Mouse (Mus musculus) megakaryocyte, embryonic 14.5 days (primary cell): ENCODE measurements around the gene Olfr507. TPM values are rescaled to one million over a fixed set of nuclear protein-coding genes. Genes with fewer than 3 reads are reported as not detected.
"Not testable (repeated sequence)": the region's sequence is repeated elsewhere in the genome, so short reads cannot be mapped to it uniquely, and the experiment has no call there.

Experiments used
- H3K27me3 ChIP-seq: replicated peaks from 2 replicates; pipeline ENCODE3; 2012; ENCODE audit warnings: inconsistent platforms
- H3K36me3 ChIP-seq: replicated peaks from 2 replicates; pipeline ENCODE3; 2012; ENCODE audit warnings: low read length, inconsistent platforms, mixed read lengths
- H3K4me1 ChIP-seq: 2 replicates; pipeline ENCODE4 v1.6.1; 2012; ENCODE audit warnings: inconsistent platforms
- H3K4me3 ChIP-seq: replicated peaks from 2 replicates; pipeline ENCODE3; 2012; ENCODE audit warnings: moderate library complexity, mild to moderate bottlenecking, inconsistent platforms
- H3K9me3 ChIP-seq: 2 replicates; pipeline ENCODE4 v1.6.1; 2012; ENCODE audit warnings: inconsistent platforms
- FLI1 ChIP-seq: IDR thresholded peaks from 2 replicates; pipeline ENCODE4 v1.6.1; 2012; ENCODE audit warnings: low read length, inconsistent platforms, mixed read lengths
- GATA1 ChIP-seq: IDR thresholded peaks from 3 replicates; pipeline ENCODE4 v1.6.1; 2012; ENCODE audit warnings: mixed read lengths, low read length, inconsistent platforms, borderline replicate concordance
- polyA plus RNA-seq: library from polyadenylated mRNA; stranded (reverse); fragments of >175 nt; gene quantifications from 2 replicates; pipeline ENCODE4 v1.2.3, GENCODE M21; 2012; ENCODE audit warnings: low replicate concordance; ENCODE audit not compliant: insufficient read depth

Gene Olfr507
- polyA plus RNA-seq, result not detected in 2 replicates

- Histone ChIP-seq H3K9me3 (0 out of 2 replicates have a peak, but pooled peaks cover 3% of the 10 kb centered on the region), H3K27me3 (no peaks in the 10 kb centered on the region), H3K4me3 (no peak within 1 kb of the TSS), H3K36me3 (no peaks in the 10 kb centered on the region), H3K4me1 (no peaks in the 10 kb centered on the region)
- TF ChIP-seq FLI1 (no peak), GATA1 (no peak)
Observed at GRCm38 (mm10) chr7:108621514-108621913, at the start of gene Olfr507. Gene Olfr507 (plus strand): TSS chr7:108621814.

DNA sequence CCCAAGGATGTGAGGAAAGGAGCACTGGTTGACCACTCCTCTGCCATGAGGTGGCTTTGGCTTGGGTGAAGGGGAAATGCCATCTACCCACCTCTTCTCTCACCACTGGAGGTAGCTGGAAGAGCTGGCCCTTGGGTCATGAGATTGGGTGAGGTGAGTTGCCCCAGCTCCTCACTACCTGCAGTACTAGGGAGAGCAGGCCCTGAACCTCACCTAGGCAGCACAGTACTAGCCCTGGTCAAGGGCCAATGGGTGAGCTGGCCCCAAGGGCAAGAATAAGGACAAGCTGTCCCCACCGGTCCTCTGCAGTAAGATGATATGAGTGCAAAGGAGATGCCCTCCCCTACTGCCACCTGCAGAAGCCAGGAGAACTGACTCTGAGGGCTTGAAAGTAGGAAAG lies 31.8 kb upstream of the Olfr507 start:
- peaks cover 15% of the 10 kb centered on the region for H3K9me3 ChIP-seq
- H3K27me3 ChIP-seq, result no peaks in the 10 kb centered on the region
- no peak for TF ChIP-seq GATA1
- TF ChIP-seq FLI1, result no peak
- no peaks in the 10 kb centered on the region for H3K4me1 ChIP-seq
- no peaks in the 10 kb centered on the region for H3K36me3 ChIP-seq
- H3K4me3 ChIP-seq, result no peak overlapping the region

GRCm38 (mm10) chr7:108601916-108602315 lies 19.7 kb upstream of the Olfr507 start:
- not testable (repeated sequence) for H3K27me3 ChIP-seq, H3K4me3 ChIP-seq, H3K4me1 ChIP-seq, H3K36me3 ChIP-seq
- H3K9me3 ChIP-seq, result peaks cover 11% of the 10 kb centered on the region; the same call in 1 of the 2 replicates

GRCm38 (mm10) chr7:108610487-108610886 lies 11.1 kb upstream of the Olfr507 start, which contains the start of gene Olfr506:
Gene Olfr506 (plus strand): TSS chr7:108610787.
- TF ChIP-seq FLI1 (no peak), GATA1 (no peak)
- Histone ChIP-seq H3K4me3 (no peak within 1 kb of the TSS), H3K27me3 (no peaks in the 10 kb centered on the region), H3K4me1 (no peaks in the 10 kb centered on the region), H3K9me3 (peaks cover 4% of the 10 kb centered on the region; the same call in 1 of the 2 replicates), H3K36me3 (no peaks in the 10 kb centered on the region)

DNA sequence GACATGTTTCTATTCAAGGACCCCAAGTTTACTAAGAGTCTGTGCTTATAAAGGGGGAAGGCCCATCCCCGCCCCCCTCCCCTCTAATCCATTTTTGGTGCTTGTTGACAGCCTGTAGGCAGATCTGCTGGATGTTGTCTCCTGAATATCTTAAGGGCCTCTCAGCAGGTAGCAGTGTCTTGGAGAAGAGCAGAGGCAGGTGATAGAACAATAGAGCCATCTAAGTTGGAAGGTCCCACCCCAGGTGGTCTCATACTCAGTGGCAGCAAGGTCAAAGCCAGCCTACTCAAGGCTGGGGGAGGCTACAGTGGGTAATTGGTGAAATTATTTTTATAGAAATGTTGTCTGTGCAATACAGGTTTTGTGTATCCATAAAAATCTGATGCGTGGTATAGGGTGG lies 7.5 kb upstream of the Olfr507 start:
- no peak for TF ChIP-seq GATA1
- TF ChIP-seq FLI1, result no peak
- Histone ChIP-seq H3K4me1 (no peaks in the 10 kb centered on the region), H3K4me3 (no peak overlapping the region), H3K27me3 (no peaks in the 10 kb centered on the region), H3K36me3 (no peaks in the 10 kb centered on the region), H3K9me3 (no peaks in the 10 kb centered on the region)

DNA sequence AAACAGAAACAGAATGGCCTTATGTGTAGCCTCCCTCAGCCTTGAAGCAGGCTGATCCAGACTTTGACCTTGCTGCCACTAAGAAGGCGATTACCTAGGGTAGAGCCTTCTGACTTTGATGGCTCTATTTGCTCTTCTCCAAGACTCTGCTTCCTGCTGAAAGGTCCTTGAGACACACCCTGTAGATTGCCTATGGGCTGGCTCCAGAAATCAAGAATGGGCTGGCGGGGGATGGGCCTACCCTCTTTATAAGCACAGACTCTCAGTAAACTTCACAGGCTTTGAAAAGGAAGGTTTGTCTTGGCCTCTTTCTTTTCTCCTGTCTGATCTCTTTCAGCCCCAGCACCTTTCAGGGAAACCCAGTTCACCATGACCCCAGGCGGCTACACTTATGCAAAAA lies 4.8 kb upstream of the Olfr507 start:
- not testable (repeated sequence) for H3K4me3 ChIP-seq, H3K9me3 ChIP-seq, H3K27me3 ChIP-seq

DNA sequence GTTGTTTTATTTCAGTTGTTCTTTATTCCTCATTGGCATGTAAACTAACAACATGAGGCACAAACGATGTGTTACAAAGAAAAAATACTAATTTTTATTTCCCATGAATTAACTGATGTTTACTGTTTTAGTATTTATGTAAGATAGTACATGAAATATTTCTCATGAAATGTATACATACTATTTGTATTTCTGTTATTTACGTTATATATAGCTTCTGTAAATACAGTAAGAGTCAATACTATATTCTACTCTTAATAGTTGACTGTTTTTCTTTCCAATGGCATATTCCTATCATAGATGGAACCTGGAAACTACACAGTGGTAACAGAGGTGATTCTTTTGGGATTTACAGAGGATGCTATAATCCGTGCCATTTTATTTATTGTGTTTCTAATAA lies 8.1 kb downstream of the Olfr507 start, which contains the start of gene Olfr508:
Gene Olfr508 (plus strand): TSS at position 301 of the 400 bp plus-strand sequence.
- no peaks in the 10 kb centered on the region for H3K36me3 ChIP-seq
- H3K4me1 ChIP-seq, result no peaks in the 10 kb centered on the region
- TF ChIP-seq GATA1 (no peak), FLI1 (no peak)
- peaks cover 7% of the 10 kb centered on the region; the same call in 1 of the 2 replicates for H3K9me3 ChIP-seq
- H3K4me3 ChIP-seq, result no peak within 1 kb of the TSS
- H3K27me3 ChIP-seq, result no peaks in the 10 kb centered on the region

More for the DNA sequence above, 4.8 kb upstream of the Olfr507 start:
- not testable (repeated sequence) for H3K36me3 ChIP-seq, H3K4me1 ChIP-seq

DNA sequence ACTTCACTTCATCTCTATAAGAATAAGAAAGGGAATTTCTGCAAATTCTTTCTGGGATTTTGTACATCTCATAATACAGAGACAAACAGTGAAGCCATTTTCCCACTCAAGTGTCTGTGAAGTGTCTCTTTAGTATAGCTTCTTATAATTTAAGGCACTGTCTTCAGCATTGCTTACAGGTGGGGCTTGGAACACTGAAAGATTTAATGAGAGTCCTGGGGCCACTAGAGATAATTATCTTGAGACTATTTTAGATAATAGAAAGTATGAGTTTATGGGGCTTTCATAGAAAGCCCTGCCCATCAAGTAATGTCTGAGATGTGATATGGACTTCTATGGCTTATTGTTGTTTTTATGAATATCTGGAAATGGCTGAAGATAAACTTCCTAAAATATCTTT lies 30.2 kb downstream of the Olfr507 start, which contains the start of gene Olfr509:
Gene Olfr509 (minus strand): TSS at position 101 of the 400 bp plus-strand sequence.
- TF ChIP-seq FLI1 (no peak), GATA1 (no peak)
- Histone ChIP-seq H3K36me3 (no peaks in the 10 kb centered on the region), H3K4me1 (no peaks in the 10 kb centered on the region), H3K4me3 (no peak within 1 kb of the TSS), H3K9me3 (no peaks in the 10 kb centered on the region), H3K27me3 (no peaks in the 10 kb centered on the region)

GRCm38 (mm10) chr7:108662419-108662818 lies 40.8 kb downstream of the Olfr507 start:
- H3K27me3 ChIP-seq, result no peaks in the 10 kb centered on the region
- H3K9me3 ChIP-seq, result 0 out of 2 replicates have a peak, but pooled peaks cover 4% of the 10 kb centered on the region
- no peak overlapping the region for H3K4me3 ChIP-seq
- TF ChIP-seq GATA1, result no peak
- TF ChIP-seq FLI1, result no peak
- no peaks in the 10 kb centered on the region for H3K36me3 ChIP-seq
- no peaks in the 10 kb centered on the region for H3K4me1 ChIP-seq

DNA sequence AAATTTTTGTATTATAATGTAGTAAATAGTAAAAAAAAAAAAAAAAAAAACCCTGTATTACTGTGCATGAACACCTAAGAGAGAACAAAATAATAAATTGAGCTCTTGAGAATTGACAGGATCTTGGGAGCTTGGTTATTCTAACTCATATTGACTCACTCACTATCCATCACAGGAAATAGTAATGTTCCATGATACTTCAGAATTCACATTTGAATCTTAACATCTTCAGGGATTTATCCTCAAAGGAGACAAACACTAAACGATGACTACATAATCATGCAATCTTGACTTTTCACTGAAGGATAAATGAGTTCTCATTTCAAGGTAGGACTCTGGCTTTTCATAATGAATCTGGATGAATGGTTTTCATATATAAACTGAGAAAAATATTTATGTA lies 44.5 kb downstream of the Olfr507 start, which contains the start of gene Olfr510:
Gene Olfr510 (plus strand): TSS at position 301 of the 400 bp plus-strand sequence.
- H3K27me3 ChIP-seq, result no peaks in the 10 kb centered on the region
- no peaks in the 10 kb centered on the region for H3K4me1 ChIP-seq
- H3K4me3 ChIP-seq, result no peak within 1 kb of the TSS
- no peaks in the 10 kb centered on the region for H3K36me3 ChIP-seq
- no peak for TF ChIP-seq GATA1
- TF ChIP-seq FLI1, result no peak
- no peaks in the 10 kb centered on the region for H3K9me3 ChIP-seq

DNA sequence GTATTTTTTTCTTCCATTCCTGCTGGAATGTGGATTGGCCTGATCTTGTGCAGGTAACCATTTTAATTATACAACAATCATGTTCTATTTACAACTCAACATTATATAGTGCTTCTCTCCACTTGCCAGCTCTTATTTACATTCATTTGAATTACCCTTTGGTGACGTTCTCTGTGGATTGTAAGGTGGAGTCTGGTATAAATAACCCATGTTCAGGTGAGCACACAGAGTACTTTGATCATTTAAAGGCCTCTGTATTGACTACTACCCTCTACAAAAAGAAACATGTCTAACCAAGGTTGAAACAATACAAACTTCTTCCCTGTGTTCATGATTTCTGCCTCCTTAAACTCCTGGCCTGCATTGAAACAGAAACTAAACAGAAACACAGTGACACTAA lies 49.4 kb downstream of the Olfr507 start:
- no peak for TF ChIP-seq GATA1
- TF ChIP-seq FLI1, result no peak
- H3K4me3 ChIP-seq, result no peak overlapping the region

More for the DNA sequence above, 49.4 kb downstream of the Olfr507 start:
- no peaks in the 10 kb centered on the region for H3K4me1 ChIP-seq
- H3K27me3 ChIP-seq, result no peaks in the 10 kb centered on the region
- no peaks in the 10 kb centered on the region for H3K36me3 ChIP-seq
- 0 out of 2 replicates have a peak, but pooled peaks cover 4% of the 10 kb centered on the region for H3K9me3 ChIP-seq

Other genes starting within 250 kb of the Olfr507 start
- gene Olfr495, start 228.6 kb upstream of the Olfr507 start, polyA plus RNA-seq, result not detected in 2 replicates
- not detected in 2 replicates for gene Olfr497, start 201.4 kb upstream of the Olfr507 start, polyA plus RNA-seq
- gene Olfr498, start 156.5 kb upstream of the Olfr507 start, polyA plus RNA-seq, result not detected in 2 replicates
- not detected in 2 replicates for gene Olfr502, start 96.7 kb upstream of the Olfr507 start, polyA plus RNA-seq
- not detected in 2 replicates for gene Olfr503, start 77.3 kb upstream of the Olfr507 start, polyA plus RNA-seq
- not detected in 2 replicates for gene Olfr504, start 56.0 kb upstream of the Olfr507 start, polyA plus RNA-seq
- gene Olfr506, start 11.0 kb upstream of the Olfr507 start, polyA plus RNA-seq, result not detected in 2 replicates
- 0.06 TPM in 1 of 2 replicates, not detected in the other for gene Olfr508, start 8.2 kb downstream of the Olfr507 start, polyA plus RNA-seq
- gene Olfr509, start 30.1 kb downstream of the Olfr507 start, polyA plus RNA-seq, result not detected in 2 replicates
- gene Olfr510, start 44.6 kb downstream of the Olfr507 start, polyA plus RNA-seq, result not detected in 2 replicates
- gene Olfr512, start 91.5 kb downstream of the Olfr507 start, polyA plus RNA-seq, result 0.15 TPM in 1 of 2 replicates, not detected in the other
- not detected in 2 replicates for gene Olfr513, start 129.2 kb downstream of the Olfr507 start, polyA plus RNA-seq
- not detected in 2 replicates for gene Olfr514, start 204.2 kb downstream of the Olfr507 start, polyA plus RNA-seq
- gene Olfr516, start 228.7 kb downstream of the Olfr507 start, polyA plus RNA-seq, result not detected in 2 replicates